ENCODE assay signal across 8 mouse cellular contexts in the genomic region with DNA sequence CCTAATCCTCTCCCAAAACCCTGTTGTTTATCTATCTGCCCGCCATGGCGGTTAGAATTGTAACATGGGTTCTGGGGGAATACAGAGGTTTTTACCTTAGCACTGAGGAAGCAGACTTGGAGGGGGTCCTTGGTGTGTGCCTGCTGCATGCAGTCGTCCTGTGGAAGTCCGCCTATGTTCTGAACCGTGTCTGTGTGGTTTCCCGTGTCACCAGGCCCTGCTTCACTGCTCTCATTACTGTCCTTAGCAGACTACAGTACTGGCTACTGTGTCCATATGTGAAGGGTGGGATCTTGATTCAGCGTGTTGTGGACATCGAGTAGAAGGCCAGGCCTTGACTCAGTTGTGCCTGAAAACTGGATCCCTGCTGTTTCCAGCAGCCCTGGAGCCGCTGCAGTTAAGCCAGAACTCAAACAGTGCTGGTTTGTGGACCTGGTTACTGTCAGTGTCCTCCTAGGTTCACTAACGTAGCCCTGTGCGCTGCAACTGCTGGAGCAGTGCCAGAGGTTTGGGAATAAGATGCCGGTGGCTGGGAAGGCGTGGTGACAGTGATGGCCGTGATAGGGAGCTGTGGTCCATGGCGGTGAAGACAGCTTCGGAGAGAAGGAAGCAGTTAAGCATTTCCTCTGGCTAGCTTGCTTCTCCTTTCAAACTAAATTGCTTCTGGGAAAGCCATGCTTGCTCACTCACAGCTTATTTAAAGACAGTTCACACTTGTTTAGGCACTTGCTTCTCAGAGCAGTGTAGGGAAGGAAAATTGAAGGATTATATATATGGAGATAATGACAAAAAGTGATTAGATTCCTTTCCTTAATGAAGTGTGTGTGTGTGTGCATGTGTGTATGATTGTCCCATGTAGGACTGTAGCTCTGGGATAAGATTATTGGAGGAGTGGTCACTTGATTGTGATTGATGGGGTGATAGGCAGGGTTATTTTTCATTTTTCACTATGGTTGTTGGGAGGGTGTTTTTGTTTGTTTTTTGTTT. TPM values are rescaled to one million over a fixed set of nuclear protein-coding genes. Genes with fewer than 3 reads are reported as not detected.
DNase-seq lines count a peak whose midpoint lies in the region; ATAC-seq lines count a peak whose summit lies in the region.

No protein-coding gene starts in this region.

- 40% methylated on average over 16 of the region's 16 CpGs for WGBS in neural tube, embryonic 12.5 days
- 32% methylated on average over 16 of the region's 16 CpGs for WGBS in forebrain, embryonic 10.5 days
- WGBS in hindbrain, embryonic 14.5 days, result 30% methylated on average over 16 of the region's 16 CpGs
- 12% methylated on average over 16 of the region's 16 CpGs for WGBS in liver, embryonic 13.5 days (ENCODE audit: insufficient replicate concordance)
- 24% methylated on average over 16 of the region's 16 CpGs for WGBS in stomach, embryonic 14.5 days

- H3K27me3 ChIP-seq in neural tube, embryonic 12.5 days (replicated peaks), result no peaks in the 10 kb centered on the region
- no peaks in the 10 kb centered on the region for H3K27me3 ChIP-seq in forebrain, embryonic 10.5 days (ENCODE audit: poor library complexity, severe bottlenecking)
- H3K27me3 ChIP-seq in hindbrain, embryonic 14.5 days (ENCODE audit: control insufficient read depth, insufficient read depth, low read length), result no peaks in the 10 kb centered on the region
- H3K27me3 ChIP-seq in liver, embryonic 13.5 days, result 0 out of 2 replicates have a peak, but pooled peaks cover 4% of the 10 kb centered on the region
- no peaks in the 10 kb centered on the region for H3K27me3 ChIP-seq in stomach, embryonic 14.5 days (ENCODE audit: control insufficient read depth, insufficient read depth, low read length)

- no peak overlapping the region for H3K9ac ChIP-seq in neural tube, embryonic 12.5 days
- H3K9ac ChIP-seq in hindbrain, embryonic 14.5 days, result no peak overlapping the region
- peak overlapping the region; percentile 37; the same call in 1 of the 2 replicates for H3K9ac ChIP-seq in liver, embryonic 13.5 days
- no peak overlapping the region for H3K9ac ChIP-seq in stomach, embryonic 14.5 days (replicated peaks; ENCODE audit: low read depth, low read length)

- peaks cover 48% of the 10 kb centered on the region for H3K4me1 ChIP-seq in neural tube, embryonic 12.5 days
- H3K4me1 ChIP-seq in forebrain, embryonic 10.5 days, result peaks cover 87% of the 10 kb centered on the region
- H3K4me1 ChIP-seq in hindbrain, embryonic 14.5 days (replicated peaks; ENCODE audit: control insufficient read depth, insufficient read depth, low read length), result peaks cover 42% of the 10 kb centered on the region
- peaks cover 80% of the 10 kb centered on the region for H3K4me1 ChIP-seq in liver, embryonic 13.5 days (replicated peaks)
- peaks cover 48% of the 10 kb centered on the region for H3K4me1 ChIP-seq in stomach, embryonic 14.5 days (ENCODE audit: control insufficient read depth, insufficient read depth, low read length)

- ATAC-seq in neural tube, embryonic 12.5 days (ENCODE audit: low FRiP score, low read depth), result no peak
- ATAC-seq in hindbrain, embryonic 14.5 days (ENCODE audit: low FRiP score), result no peak
- peak; percentile 13 for ATAC-seq in liver, embryonic 13.5 days (ENCODE audit: low read depth)
- ATAC-seq in stomach, embryonic 14.5 days (ENCODE audit: insufficient number of reproducible peaks, insufficient read depth, low FRiP score, low read depth), result 0 out of 2 replicates have a peak, but pooled peaks have one; percentile 36

- no peak overlapping the region for H3K4me3 ChIP-seq in neural tube, embryonic 12.5 days
- H3K4me3 ChIP-seq in forebrain, embryonic 10.5 days, result no peak overlapping the region
- H3K4me3 ChIP-seq in hindbrain, embryonic 14.5 days (replicated peaks; ENCODE audit: low read length), result no peak overlapping the region
- H3K4me3 ChIP-seq in liver, embryonic 13.5 days (replicated peaks), result 0 out of 2 replicates have a peak overlapping the region, but pooled peaks have one; percentile 4
- no peak overlapping the region for H3K4me3 ChIP-seq in stomach, embryonic 14.5 days (ENCODE audit: low read depth, low read length)

- H3K36me3 ChIP-seq in neural tube, embryonic 12.5 days, result no peaks in the 10 kb centered on the region
- no peaks in the 10 kb centered on the region for H3K36me3 ChIP-seq in forebrain, embryonic 10.5 days (replicated peaks)
- H3K36me3 ChIP-seq in hindbrain, embryonic 14.5 days (replicated peaks; ENCODE audit: control insufficient read depth, insufficient read depth), result no peaks in the 10 kb centered on the region
- no peaks in the 10 kb centered on the region for H3K36me3 ChIP-seq in liver, embryonic 13.5 days
- H3K36me3 ChIP-seq in stomach, embryonic 14.5 days (ENCODE audit: control insufficient read depth, insufficient read depth, low read length), result no peaks in the 10 kb centered on the region

- no peak overlapping the region for H3K27ac ChIP-seq in neural tube, embryonic 12.5 days
- H3K27ac ChIP-seq in forebrain, embryonic 10.5 days, result peak overlapping the region; percentile 32
- peak overlapping the region; percentile 32; the same call in 1 of the 2 replicates for H3K27ac ChIP-seq in hindbrain, embryonic 14.5 days
- no peak overlapping the region for H3K27ac ChIP-seq in liver, embryonic 13.5 days
- peak overlapping the region; percentile 71 for H3K27ac ChIP-seq in stomach, embryonic 14.5 days (ENCODE audit: low read length)

- no peaks in the 10 kb centered on the region for H3K9me3 ChIP-seq in neural tube, embryonic 12.5 days
- H3K9me3 ChIP-seq in forebrain, embryonic 10.5 days, result no peaks in the 10 kb centered on the region
- H3K9me3 ChIP-seq in hindbrain, embryonic 14.5 days (ENCODE audit: control insufficient read depth, low read length), result no peaks in the 10 kb centered on the region
- no peaks in the 10 kb centered on the region for H3K9me3 ChIP-seq in liver, embryonic 13.5 days (replicated peaks)
- H3K9me3 ChIP-seq in stomach, embryonic 14.5 days (ENCODE audit: control insufficient read depth, low read depth, low read length), result no peaks in the 10 kb centered on the region

- H3K4me2 ChIP-seq in neural tube, embryonic 12.5 days (replicated peaks), result peak overlapping the region; percentile 8; the same call in 1 of the 2 replicates
- H3K4me2 ChIP-seq in hindbrain, embryonic 14.5 days (replicated peaks), result no peak overlapping the region
- peak overlapping the region; percentile 33 for H3K4me2 ChIP-seq in liver, embryonic 13.5 days
- H3K4me2 ChIP-seq in stomach, embryonic 14.5 days (replicated peaks; ENCODE audit: low read depth, low read length), result peak overlapping the region; percentile 17

- no peak for DNase-seq in neural tube, embryonic 10.5 days (ENCODE audit: extremely low spot score, low spot score)
- DNase-seq in forebrain, embryonic 10.5 days (ENCODE audit: extremely low spot score, low spot score), result no peak
- DNase-seq in hindbrain, embryonic 14.5 days (ENCODE audit: low spot score), result no peak
- DNase-seq in liver, embryonic 13.5 days, result no peak
- DNase-seq in left cerebral cortex, adult 11 months (ENCODE audit: low spot score), result no peak
- DNase-seq in ovary, postnatal 10 days (ENCODE audit: low spot score), result no peak

RNA-seq across cellular contexts. Expression of a gene that starts 6.4 kb away (rescaled TPM):
- polyA plus RNA-seq in neural tube, embryonic 12.5 days (2016; fragmentation: Nextera tagmentation; extraction: Ambion mirVana), result 19.7 and 20.0 TPM in 2 replicates
- 14.4 and 14.5 TPM in 2 replicates for polyA plus RNA-seq in forebrain, embryonic 10.5 days (2016; fragmentation: Nextera tagmentation; extraction: Ambion mirVana)
- 14.1 and 14.5 TPM in 2 replicates for polyA plus RNA-seq in hindbrain, embryonic 14.5 days (2014; fragmentation: Nextera tagmentation; extraction: Ambion mirVana)
- polyA plus RNA-seq in liver, embryonic 13.5 days (2015; fragmentation: Nextera tagmentation; extraction: Ambion mirVana), result 4.5 and 5.2 TPM in 2 replicates
- 28.6 and 31.3 TPM in 2 replicates for polyA plus RNA-seq in stomach, embryonic 14.5 days (2014; fragmentation: Nextera tagmentation; extraction: Ambion mirVana)

Comparison
In these comparisons a context has a peak if more than half of its experiments do, and no peak if none do; other contexts are left out.
1. ATAC-seq: peak in liver, embryonic 13.5 days (single experiment) and stomach, embryonic 14.5 days (single experiment); none in neural tube, embryonic 12.5 days (single experiment) and hindbrain, embryonic 14.5 days (single experiment).
2. H3K27ac ChIP-seq: peak in forebrain, embryonic 10.5 days (single experiment), hindbrain, embryonic 14.5 days (single experiment) and stomach, embryonic 14.5 days (single experiment); none in neural tube, embryonic 12.5 days (single experiment) and liver, embryonic 13.5 days (single experiment).